Mouse (Mus musculus) myocyte (in vitro differentiated cells): ENCODE measurements around the gene Ablim1.

Experiments
- CEBPB ChIP-seq: IDR thresholded peaks from 2 replicates; pipeline ENCODE4 v1.6.1; 2011; ENCODE audit warnings: mild to moderate bottlenecking, moderate library complexity; ENCODE audit not compliant: poor library complexity, insufficient read depth, severe bottlenecking
- E2F4 ChIP-seq: IDR thresholded peaks from one replicate; pipeline ENCODE4 v1.6.1; 2011; ENCODE audit warnings: mild to moderate bottlenecking, control low read depth, moderate library complexity; ENCODE audit not compliant: insufficient read depth
- MAX ChIP-seq: IDR thresholded peaks from one replicate; pipeline ENCODE4 v1.6.1; 2011; ENCODE audit warnings: low read depth, mild to moderate bottlenecking, control low read depth
- MYOD1 ChIP-seq, 3 experiments: IDR thresholded peaks; one replicate each; pipeline ENCODE4 v1.6.1; 2011; ENCODE audit warnings: control low read depth in 2 of 3, low read depth in 2 of 3, mild to moderate bottlenecking in 2 of 3, moderate library complexity in 1 of 3; ENCODE audit not compliant: insufficient read length in 2 of 3, control insufficient read depth in 1 of 3
- MYOG ChIP-seq, 3 experiments: IDR thresholded peaks; one replicate each; pipeline ENCODE4 v1.6.1; 2011; ENCODE audit warnings: control low read depth in 2 of 3, low read depth in 2 of 3, mild to moderate bottlenecking in 2 of 3; ENCODE audit not compliant: insufficient read length in 2 of 3, control insufficient read depth in 1 of 3, insufficient read depth in 1 of 3
- POLR2A ChIP-seq: IDR thresholded peaks from one replicate; pipeline ENCODE4 v1.6.1; 2011; ENCODE audit warnings: low read depth, mild to moderate bottlenecking, control low read depth, moderate library complexity; ENCODE audit not compliant: insufficient read length
- POLR2AphosphoS2 ChIP-seq: IDR thresholded peaks from one replicate; pipeline ENCODE4 v1.6.1; 2011; ENCODE audit warnings: low read depth, control low read depth; ENCODE audit not compliant: insufficient read length
- REST ChIP-seq: IDR thresholded peaks from one replicate; pipeline ENCODE4 v1.6.1; 2011; ENCODE audit warnings: mild to moderate bottlenecking, control low read depth, moderate library complexity; ENCODE audit not compliant: insufficient read depth, insufficient read length
- TCF12 ChIP-seq: IDR thresholded peaks from one replicate; pipeline ENCODE4 v1.6.1; 2011; ENCODE audit warnings: mild to moderate bottlenecking, control low read depth; ENCODE audit not compliant: poor library complexity, insufficient read depth, severe bottlenecking
- TCF3 ChIP-seq: IDR thresholded peaks from one replicate; pipeline ENCODE4 v1.6.1; 2011; ENCODE audit warnings: low read depth, control low read depth; ENCODE audit not compliant: insufficient read length
- USF1 ChIP-seq: IDR thresholded peaks from one replicate; pipeline ENCODE4 v1.6.1; 2011; ENCODE audit warnings: low read depth, mild to moderate bottlenecking, control low read depth, moderate library complexity

- TF ChIP-seq TCF12 (no peak), POLR2A (no peak), E2F4 (no peak), MAX (no peak), MYOG (IDR thresholded peaks at IDR 0.05; ENCODE audit: control insufficient read depth in 1 of 3, insufficient read depth in 1 of 3, insufficient read length in 2 of 3, low read depth in 2 of 3) (no peak), POLR2AphosphoS2 (no peak), CEBPB (no peak), USF1 (no peak), MYOD1 (IDR thresholded peaks at IDR 0.05; ENCODE audit: control insufficient read depth in 1 of 3, insufficient read length in 2 of 3, low read depth in 2 of 3) (no peak), REST (no peak), TCF3 (no peak)
These were observed 97.6 kb downstream of the Ablim1 start for GRCm38 (mm10) chr19:57217161-57217560.
